Mouse (Mus musculus) thymus, postnatal 4 days (tissue): ENCODE data around the gene Gk5.
"Not testable (repeated sequence)": the region's sequence is repeated elsewhere in the genome, so short reads cannot be mapped to it uniquely, and the experiment has no call there.

Experiments used
- DNase-seq: peaks from one replicate; pipeline ENCODE4 v3.0.0; 2021

Gk5 gene

DNA sequence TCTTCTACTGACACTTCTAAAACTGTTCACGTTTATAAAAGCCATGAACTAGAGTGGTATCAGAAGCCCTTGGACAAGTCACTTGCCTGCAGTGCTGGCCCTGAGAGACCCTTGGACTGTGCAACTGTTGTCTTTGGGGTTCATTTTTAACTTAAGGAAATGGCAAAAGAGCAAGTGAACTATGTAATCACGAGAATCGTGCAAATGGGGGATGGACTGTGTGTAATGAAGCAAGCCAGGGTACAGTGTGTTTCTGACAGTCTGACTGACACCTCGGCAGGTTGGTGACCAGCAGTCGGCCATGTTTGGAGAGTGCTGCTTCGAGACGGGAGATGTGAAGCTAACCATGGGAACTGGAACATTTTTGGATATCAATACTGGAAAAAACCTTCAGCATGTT lies 33.6 kb downstream of the Gk5 start:
- DNase-seq, result no peak

- DNase-seq, result peak; percentile 32
Measured at GRCm38 (mm10) chr9:96158431-96158830, 39.3 kb downstream of the Gk5 start.

GRCm38 (mm10) chr9:96159047-96159446 lies 39.9 kb downstream of the Gk5 start:
- DNase-seq, result no peak

- DNase-seq, result no peak
Measured at GRCm38 (mm10) chr9:96160767-96161166, 41.6 kb downstream of the Gk5 start.

GRCm38 (mm10) chr9:96162421-96162820 lies 43.3 kb downstream of the Gk5 start:
- no peak for DNase-seq

- no peak for DNase-seq
Measured at GRCm38 (mm10) chr9:96163443-96163842, 44.3 kb downstream of the Gk5 start.

- not testable (repeated sequence) for DNase-seq
Measured at GRCm38 (mm10) chr9:96163983-96164382, 44.8 kb downstream of the Gk5 start.

DNA sequence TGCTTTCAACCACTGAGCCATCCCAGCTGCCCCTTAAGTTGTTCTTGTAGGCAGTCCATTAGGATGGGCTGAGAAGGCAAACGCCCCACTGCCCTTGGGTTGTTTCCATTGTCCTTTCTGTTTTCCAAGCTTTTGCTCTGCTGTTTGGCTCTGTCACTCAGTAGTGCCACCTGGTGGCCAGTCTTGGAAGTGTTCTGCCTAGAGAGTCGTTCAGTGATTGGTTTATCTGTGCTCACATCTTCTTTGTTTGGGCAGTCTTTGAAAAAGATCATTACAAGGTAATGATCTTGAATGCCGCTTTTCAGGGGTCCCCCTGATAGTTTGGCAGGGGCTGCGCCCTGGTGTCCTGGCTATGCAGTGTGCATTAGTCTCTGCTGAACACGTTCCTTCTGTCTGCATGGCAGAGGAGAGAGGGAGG lies 48.0 kb downstream of the Gk5 start:
- peak; percentile 89 for DNase-seq

DNA sequence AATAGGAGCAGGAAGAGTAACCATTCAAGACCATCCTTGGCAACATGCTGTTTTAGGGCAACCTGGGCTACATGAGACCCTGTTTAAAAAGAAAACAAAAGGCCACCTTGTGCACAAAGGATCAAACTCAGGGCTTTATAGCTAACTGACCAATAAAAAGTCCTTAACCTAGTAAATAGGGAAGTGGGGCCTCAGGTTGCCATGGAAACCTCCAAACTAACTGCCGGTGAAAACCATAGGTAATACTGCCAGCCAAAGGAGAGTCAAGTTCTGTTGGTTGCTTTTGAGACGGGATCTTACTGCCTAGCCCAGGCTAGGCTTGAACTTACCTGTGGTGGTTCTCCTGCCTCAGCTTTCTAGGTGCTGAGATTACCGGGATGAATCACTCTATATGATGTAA lies 51.4 kb downstream of the Gk5 start:
- no peak for DNase-seq

- DNase-seq, result no peak
Measured at GRCm38 (mm10) chr9:96184909-96185308, 65.7 kb downstream of the Gk5 start.

- no peak for DNase-seq
Measured at GRCm38 (mm10) chr9:96186701-96187100, 67.5 kb downstream of the Gk5 start.

GRCm38 (mm10) chr9:96195885-96196622 lies 76.9 kb downstream of the Gk5 start, which contains the start of gene Tfdp2:
TSS of gene Tfdp2 (plus strand) at chr9:96196275.
- DNase-seq, result peak; percentile 91

- peak; percentile 71 for DNase-seq
Measured at GRCm38 (mm10) chr9:96196636-96197181, 77.5 kb downstream of the Gk5 start.

DNA sequence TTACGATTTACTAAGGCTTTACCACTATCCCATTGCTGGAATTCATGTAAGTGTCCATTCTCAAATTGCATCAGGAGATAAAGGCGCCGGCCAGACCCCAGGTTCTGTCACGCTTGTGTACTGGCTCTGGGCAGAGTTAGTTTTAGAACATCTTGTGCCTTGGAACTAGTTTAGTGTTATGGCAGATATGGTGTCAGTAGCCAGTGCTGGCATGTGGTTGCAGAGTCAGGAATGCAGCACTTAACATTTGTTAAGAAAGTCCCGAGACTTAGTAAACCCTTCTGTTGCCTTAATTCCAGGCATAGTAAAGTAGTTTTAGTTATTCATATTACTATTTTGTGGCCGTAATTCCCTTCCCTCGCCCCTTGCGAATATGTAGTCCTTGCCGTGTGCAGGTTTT lies 78.6 kb downstream of the Gk5 start:
- no peak for DNase-seq

DNA sequence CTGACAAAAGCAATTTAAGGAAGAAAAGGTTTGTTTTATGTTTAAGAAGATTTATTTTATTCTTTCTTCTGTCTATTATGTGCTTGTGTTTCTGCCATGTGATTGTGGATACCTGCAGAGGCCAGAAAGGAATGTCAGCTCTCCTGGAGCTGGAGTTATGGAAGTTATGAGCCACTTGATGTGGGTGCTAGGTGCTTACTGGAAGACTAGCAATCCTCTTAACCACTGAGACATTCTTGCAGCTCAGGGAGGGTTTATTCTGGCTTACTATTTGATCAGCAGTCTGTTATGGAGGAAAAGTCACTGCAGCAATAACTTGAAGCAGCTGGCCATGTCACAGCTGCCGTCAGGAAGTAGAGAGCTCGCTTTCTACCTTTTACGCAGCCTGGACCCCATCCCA lies 84.5 kb downstream of the Gk5 start:
- DNase-seq, result no peak

DNA sequence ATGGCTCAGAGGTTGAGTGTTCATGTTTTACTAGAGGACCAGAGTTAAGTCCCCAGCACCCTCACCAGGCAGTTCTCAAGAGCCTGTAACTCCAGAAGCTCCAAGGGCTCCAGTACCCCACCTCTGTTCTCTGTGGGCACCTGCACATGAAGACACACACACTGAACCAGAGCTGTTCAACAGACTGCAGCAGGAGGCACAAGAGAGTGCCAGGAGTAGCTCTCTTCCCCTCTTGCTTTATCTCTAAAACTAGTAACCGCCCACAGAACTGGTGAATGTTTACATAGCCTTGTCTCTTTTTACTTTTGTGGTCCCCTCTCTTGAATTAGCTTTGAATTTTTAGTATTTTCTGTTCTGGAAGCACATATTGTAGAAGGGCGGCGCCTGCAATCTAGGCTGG lies 88.3 kb downstream of the Gk5 start:
- no peak for DNase-seq

GRCm38 (mm10) chr9:96213036-96213645 lies 94.0 kb downstream of the Gk5 start:
- no peak for DNase-seq

- DNase-seq, result no peak
Measured at GRCm38 (mm10) chr9:96214171-96214570, 95.0 kb downstream of the Gk5 start.

- DNase-seq, result no peak
Measured at GRCm38 (mm10) chr9:96217299-96217698, 98.1 kb downstream of the Gk5 start.

GRCm38 (mm10) chr9:96217799-96218198 lies 98.6 kb downstream of the Gk5 start:
- no peak for DNase-seq

DNA sequence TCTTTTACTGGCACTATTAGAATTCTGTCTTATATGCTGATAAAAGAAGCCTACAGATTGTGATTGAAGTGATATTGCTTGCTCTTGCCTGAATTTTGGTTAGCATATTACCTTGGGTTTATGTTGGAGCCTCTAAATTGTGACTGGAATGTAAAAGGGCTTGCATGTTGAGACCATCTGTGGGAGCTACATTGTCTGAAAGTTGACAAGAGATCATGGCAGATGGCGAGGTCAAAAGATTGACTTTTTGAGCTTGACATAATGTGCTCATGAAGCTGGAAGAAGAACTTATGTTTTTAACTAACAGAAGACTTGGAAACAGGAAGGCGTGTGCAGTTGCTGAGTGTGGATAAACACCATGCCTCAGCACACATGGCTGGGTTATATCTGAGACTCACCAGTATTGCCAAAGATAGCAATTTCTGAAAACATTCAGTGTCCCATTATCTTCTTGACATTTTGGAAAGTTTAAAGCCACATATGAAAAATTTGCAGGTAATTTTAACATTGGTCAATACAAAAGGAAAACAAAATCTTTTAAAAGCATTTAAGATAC lies 100.0 kb downstream of the Gk5 start:
- DNase-seq, result no peak

DNA sequence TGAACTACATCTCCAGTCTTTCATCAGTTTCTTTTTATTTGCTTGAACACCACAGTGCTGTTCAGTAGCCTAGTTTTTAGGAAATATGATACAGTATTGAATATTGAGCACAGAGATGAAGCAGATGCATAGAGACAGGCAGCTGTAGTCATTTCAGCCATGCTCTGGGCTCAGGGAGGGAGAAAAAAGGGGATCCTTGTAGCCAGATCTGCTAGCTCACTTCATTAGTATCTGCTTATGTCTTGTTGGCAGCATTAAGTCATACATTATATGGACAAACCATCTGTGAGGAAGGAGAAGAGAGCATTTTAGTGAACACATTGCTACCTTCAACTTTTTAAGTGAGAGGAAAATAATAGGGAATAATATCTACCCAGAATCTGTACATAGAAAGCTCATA lies 101.3 kb downstream of the Gk5 start:
- DNase-seq, result no peak

GRCm38 (mm10) chr9:96223302-96223701 lies 104.1 kb downstream of the Gk5 start:
- DNase-seq, result no peak

- DNase-seq, result no peak
Measured at GRCm38 (mm10) chr9:96228285-96228684, 109.1 kb downstream of the Gk5 start.
